Mouse (Mus musculus) gonadal fat pad, adult 2 months (tissue): ENCODE data around the gene Lrrn4cl. TPM values are rescaled to one million over a fixed set of nuclear protein-coding genes. Genes with fewer than 3 reads are reported as not detected.
"Not testable (repeated sequence)": the region's sequence is repeated elsewhere in the genome, so short reads cannot be mapped to it uniquely, and the experiment has no call there.

Experiments used
- DNase-seq: peaks from one replicate; pipeline ENCODE4 v3.0.0-alpha.2; 2012; ENCODE audit warnings: low read depth
- polyA plus RNA-seq: library from polyadenylated mRNA; depleted of rRNA; stranded (reverse); fragments of >200 nt; gene quantifications from 2 replicates; pipeline ENCODE4 v1.2.3, GENCODE M21; 2012

Lrrn4cl gene
- polyA plus RNA-seq, 1 experiment: 8.7 TPM

DNA sequence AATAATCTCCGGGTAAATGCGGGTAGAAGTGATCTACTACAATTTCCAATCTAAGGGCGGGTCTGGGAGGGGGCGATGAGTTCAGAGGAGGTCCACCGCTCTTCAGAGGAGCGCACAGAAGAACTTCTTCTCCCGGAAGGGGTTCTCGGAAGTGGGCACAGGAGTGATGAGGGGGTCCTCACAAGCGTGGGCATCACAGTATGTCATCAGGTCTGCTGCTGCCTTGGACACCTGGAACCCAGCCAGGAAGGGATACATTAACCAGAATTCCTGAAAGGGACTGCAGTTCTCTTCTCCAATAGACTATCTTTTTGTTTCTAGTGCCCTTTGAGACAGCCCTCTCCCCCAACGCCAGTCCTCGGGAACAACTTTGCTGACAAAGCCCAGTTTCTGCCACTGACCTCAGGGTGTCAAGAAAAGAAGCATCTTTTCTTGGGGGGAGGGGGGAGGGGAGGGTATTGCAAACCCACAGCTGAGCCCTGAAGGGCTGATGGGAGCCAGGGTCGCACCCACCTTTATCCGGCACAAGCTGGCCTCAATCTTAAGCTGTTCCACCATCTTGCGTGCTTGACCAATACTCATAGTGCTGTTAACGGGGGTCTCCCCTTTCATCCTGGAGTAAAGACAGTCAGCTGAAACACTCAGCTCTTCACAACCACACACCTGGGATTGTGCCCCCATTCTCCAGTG is 12.4 kb upstream of the Lrrn4cl start:
- DNase-seq: no peak

- DNase-seq: no peak
Measured at GRCm38 (mm10) chr19:8839103-8839907, 11.3 kb upstream of the Lrrn4cl start, which contains the start of gene Gng3. Gene Gng3, minus strand, starts transcription at chr19:8839194.

DNA sequence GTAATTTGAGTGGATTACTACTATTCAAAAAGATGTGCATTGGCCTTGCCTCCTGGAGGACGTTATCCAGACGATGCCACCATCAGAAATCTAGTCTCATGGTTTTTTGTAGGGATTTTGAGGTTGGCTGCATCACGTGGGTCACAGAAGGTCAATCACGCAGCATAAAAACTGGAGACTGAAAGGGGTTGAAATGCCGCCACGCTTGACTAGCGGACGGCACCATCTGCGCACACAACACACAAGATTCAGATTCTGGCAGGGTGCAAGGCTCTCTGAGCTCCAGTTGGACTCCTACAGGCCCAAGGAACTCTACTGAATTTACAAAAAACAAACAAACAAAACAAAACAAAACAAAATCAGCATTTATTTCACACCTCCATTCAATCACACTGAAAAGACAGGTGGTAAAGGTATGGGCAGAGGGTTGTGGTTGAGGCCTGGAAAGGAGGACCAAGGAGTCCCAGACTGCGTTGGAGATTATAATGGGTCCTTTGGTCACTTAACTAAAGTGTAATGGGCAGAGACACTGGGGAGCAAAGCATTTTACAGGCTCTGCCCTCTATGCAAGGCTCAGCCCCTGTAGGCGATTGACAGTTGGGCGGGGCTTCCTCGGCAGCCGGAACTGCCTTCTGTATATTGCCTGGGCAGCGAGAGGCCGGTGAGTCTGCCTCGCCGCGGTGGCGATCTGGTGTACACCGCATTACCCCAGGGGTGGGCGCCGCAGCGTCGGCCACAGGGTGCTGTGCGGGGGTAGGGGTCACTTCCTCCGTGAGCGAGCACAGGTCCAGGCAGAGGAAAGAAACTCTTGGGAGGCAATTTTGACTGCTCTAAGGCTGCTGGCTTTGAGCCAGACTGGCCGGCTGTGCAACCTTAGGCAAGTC is 10.4 kb upstream of the Lrrn4cl start:
- DNase-seq: no peak

GRCm38 (mm10) chr19:8841012-8841411 is 9.6 kb upstream of the Lrrn4cl start:
- no peak for DNase-seq

DNA sequence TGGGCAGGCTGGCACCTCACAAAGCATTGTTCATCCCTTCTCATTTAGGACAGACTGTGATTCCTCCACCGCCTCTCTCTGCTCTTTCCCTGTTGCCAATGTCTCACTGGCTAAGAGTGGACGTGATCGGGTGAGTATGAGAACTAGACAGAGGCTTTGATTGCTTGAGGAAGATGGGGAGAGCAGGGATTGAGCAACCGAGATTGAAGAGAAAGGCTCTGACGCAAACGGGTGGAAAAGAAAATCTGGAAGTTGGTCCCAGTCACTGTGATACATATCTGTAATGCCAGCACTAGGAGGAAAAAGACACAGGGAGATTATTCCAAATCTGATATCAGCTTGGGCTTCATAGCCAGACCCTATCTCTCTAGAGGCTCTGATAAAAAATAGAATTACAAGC is 7.6 kb upstream of the Lrrn4cl start:
- DNase-seq: no peak

DNA sequence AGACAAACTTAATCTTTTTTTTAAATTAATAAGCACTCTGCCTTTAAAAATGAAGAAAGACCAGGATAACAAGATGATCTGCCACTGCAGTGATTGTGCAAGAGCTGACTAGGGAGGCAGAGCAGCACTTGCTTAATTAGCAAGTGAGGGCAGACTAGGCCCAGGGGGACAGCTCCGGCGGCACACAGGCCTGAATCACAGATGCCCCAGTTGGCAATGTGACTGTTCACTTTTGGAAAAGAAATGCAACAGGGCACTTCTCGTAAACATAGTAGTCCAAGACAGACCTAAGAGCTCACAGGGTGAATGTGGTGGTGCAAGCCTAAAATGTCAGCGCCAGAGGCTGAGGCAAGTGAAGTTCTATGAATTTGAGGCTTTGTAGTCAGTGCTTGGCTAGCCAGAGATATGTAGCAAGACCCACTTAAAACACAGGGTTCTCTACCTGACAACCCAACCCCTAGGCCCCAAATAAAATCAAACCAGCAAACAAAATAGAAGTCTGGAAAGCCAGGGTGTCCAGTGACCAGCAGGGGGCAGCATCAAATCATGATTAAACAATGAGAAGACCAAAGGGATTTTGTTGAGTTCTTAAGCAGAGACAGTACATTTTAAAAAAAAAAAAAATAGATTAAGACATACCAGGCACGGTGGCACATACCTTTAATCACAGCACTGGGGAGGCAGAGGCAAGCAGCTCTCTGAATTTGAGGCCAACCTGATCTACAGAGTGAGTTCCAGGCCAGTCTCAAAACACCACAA is 6.0 kb upstream of the Lrrn4cl start:
- peak; percentile 95 for DNase-seq

DNA sequence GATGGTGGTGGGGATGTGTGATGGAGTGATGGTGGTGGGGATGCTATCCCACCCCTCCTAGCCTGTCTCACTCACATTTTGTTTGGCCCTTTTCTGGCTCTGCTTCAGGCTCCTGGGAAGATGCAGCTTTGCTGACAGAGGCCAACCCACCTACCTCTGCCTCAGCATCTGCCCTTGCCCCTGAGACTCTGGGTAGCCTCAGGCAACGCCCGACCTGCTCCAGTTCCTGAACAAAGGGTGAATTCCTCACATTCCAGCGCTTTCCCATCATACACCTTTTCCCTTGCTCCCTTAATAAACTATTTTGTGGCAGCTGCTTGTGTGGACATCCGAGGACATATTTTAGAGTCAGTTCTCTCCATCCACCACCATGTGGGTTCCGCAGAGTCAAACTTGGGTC is 2.2 kb upstream of the Lrrn4cl start:
- DNase-seq: no peak

DNA sequence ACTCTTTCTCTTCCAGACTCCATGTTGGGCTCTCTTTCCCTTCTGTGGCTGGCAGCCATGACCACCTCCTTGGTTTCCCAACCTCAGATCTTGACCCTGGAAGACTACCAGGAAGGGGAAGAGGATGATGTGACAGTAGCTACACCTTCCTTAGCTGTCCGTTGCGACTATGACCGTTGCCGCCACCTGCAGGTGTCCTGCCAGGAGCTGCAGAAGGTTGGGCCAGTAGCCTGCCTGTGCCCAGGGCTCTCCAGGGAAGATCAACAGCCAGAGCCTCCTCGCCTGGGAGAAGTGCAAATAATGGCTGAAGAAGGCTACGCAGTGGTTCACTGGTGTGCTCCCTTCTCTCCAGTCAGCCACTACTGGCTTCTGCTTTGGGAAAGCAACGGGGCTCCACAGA is 1.1 kb downstream of the Lrrn4cl start:
- DNase-seq: no peak

- DNase-seq: no peak
Measured at GRCm38 (mm10) chr19:8852236-8852928, 1.8 kb downstream of the Lrrn4cl start.

GRCm38 (mm10) chr19:8853117-8853516 is 2.5 kb downstream of the Lrrn4cl start:
- DNase-seq: no peak

DNA sequence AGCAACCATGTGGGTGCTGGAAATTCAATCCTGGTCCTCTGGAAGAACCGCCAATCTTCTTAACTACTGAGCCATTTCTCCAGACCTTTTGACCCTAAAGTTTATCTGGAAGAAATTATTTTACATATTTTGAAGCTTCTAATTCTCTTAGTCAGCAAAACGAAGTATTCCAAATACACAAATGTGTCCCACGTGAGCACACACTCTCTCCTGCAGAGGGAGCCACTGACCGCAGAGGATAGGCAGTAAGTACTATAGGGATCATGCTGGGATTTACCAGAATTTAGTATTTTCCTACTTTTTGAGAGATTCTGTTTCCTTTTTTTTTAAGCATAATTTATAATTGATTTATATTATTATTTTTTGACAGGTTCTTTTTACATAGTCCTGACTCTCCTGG is 7.1 kb downstream of the Lrrn4cl start:
- DNase-seq: no peak

DNA sequence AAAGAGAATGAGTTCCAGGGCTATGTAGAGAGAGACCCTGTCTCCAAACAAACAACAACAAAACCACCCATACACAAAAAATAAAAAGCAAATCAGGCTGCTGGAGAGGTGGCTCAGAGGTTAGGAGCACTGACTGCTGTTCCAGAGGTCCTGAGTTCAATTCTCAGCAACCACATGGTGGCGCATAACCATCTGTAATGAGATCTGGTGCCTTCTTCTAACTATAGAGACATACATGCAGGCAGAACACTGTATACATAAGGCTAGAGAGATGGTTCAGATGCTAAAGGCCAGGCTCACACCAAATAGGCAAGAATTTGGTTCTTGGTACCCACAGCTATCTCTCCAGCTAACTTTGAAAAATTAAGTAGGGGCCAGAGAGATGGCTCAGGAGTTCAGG is 8.4 kb downstream of the Lrrn4cl start:
- no peak for DNase-seq

- DNase-seq: no peak
Measured at GRCm38 (mm10) chr19:8864265-8864664, 13.7 kb downstream of the Lrrn4cl start.

GRCm38 (mm10) chr19:8870381-8870780 is 19.8 kb downstream of the Lrrn4cl start:
- DNase-seq: not testable (repeated sequence)

- no peak for DNase-seq
Measured at GRCm38 (mm10) chr19:8870838-8871237, 20.3 kb downstream of the Lrrn4cl start.

GRCm38 (mm10) chr19:8871267-8872186 is 21.0 kb downstream of the Lrrn4cl start, which contains the start of gene Ubxn1:
Gene Ubxn1, plus strand, starts transcription at chr19:8871496.
- peak; percentile 93 for DNase-seq

DNA sequence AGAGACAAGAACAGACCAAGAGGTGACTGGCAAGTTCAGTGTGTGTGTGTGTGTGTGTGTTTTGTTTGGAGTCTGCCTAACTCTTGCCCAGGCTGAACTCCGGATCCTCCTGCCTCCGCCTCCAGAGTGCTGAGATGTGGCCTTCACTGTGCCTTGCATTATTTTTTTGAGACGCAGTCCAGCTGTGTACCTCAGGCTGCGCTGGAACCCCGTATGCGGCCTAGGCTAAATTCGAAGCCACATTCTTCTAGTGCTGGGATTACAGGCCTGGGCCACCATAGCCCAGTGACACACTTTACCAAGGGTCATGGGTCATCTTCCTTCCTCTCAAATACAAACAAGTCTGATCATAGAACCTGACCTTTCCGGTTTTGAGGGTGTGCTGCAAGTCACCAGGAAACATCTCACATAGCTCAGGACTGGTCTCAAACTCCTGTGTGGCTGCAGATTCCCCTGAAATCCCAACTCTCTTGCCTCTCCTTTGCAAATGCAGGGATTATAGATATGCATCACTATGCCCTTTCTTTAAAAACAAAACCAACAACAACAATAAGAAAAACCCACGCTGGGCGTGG is 21.8 kb downstream of the Lrrn4cl start:
- no peak for DNase-seq

- no peak for DNase-seq
Measured at GRCm38 (mm10) chr19:8875031-8875430, 24.5 kb downstream of the Lrrn4cl start.

- DNase-seq: no peak
Measured at GRCm38 (mm10) chr19:8880311-8881033, 29.9 kb downstream of the Lrrn4cl start, which contains the start of gene Uqcc3. Gene Uqcc3, minus strand, starts transcription at chr19:8880923.
